Comparison of ENCODE assay signal across 8 mouse cellular contexts in genomic region chr4:45890066-45890761, GRCm38 (mm10). TPM values are rescaled to one million over a fixed set of nuclear protein-coding genes. Genes with fewer than 3 reads are reported as not detected.
A peak's percentile ranks its signal among the peaks of the same experiment; 100 is the strongest.
DNase-seq lines count a peak whose midpoint lies in the region; ATAC-seq and TF ChIP-seq lines count a peak whose summit lies in the region.

TSS of gene Ccdc180 (plus strand) at chr4:45890303.

- H3K27me3 ChIP-seq in forebrain, embryonic 10.5 days (ENCODE audit: poor library complexity, severe bottlenecking): no peaks in the 10 kb centered on the region
- no peaks in the 10 kb centered on the region for H3K27me3 ChIP-seq in neural tube, embryonic 13.5 days

- no peak; the same call in 1 of the 2 replicates for ATAC-seq in neural tube, embryonic 13.5 days (ENCODE audit: low read depth)

- peak within 1 kb of the TSS; percentile 34 for H3K4me2 ChIP-seq in neural tube, embryonic 13.5 days

- intact Hi-C loops in heart, postnatal 36 days (cut with DNase I): no loop called here

- peak within 1 kb of the TSS; percentile 35; the same call in 1 of the 2 replicates for H3K27ac ChIP-seq in forebrain, embryonic 10.5 days
- no peak within 1 kb of the TSS for H3K27ac ChIP-seq in neural tube, embryonic 13.5 days (replicated peaks)

- no peak within 1 kb of the TSS for H3K9ac ChIP-seq in neural tube, embryonic 13.5 days

- WGBS in forebrain, embryonic 10.5 days: 12% methylated on average over 19 of the region's 19 CpGs
- 18% methylated on average over 19 of the region's 19 CpGs for WGBS in lung, adult 2 months
- WGBS in neural tube, embryonic 13.5 days: 10% methylated on average over 19 of the region's 19 CpGs

- TF ChIP-seq POLR2A in lung, adult 2 months (IDR thresholded peaks at IDR 0.05; ENCODE audit: borderline replicate concordance, extremely low read depth, low read depth, low read length): 0 out of 2 replicates have a peak, but pooled peaks have one; percentile 21

- H3K9me3 ChIP-seq in forebrain, embryonic 10.5 days: no peaks in the 10 kb centered on the region
- H3K9me3 ChIP-seq in neural tube, embryonic 13.5 days: no peaks in the 10 kb centered on the region

- peak; percentile 75 for DNase-seq in urinary bladder, postnatal 14 days (ENCODE audit: low spot score)
- DNase-seq in urinary bladder, postnatal 10 days (ENCODE audit: low spot score): no peak
- DNase-seq in forebrain, embryonic 10.5 days (ENCODE audit: extremely low spot score, low spot score): peak; percentile 79
- DNase-seq in heart, postnatal 36 days: peak; percentile 37 to 52
- DNase-seq in kidney, postnatal 4 days: peak; percentile 81 to 87
- DNase-seq in lung, adult 2 months: peak; percentile 61
- DNase-seq in testis, postnatal 14 days (ENCODE audit: low spot score): peak; percentile 76

- H3K4me3 ChIP-seq in forebrain, embryonic 10.5 days: peak within 1 kb of the TSS; percentile 39
- no peak within 1 kb of the TSS for H3K4me3 ChIP-seq in lung, adult 2 months (replicated peaks; ENCODE audit: extremely low read depth, low read depth, low read length)
- no peak within 1 kb of the TSS for H3K4me3 ChIP-seq in neural tube, embryonic 13.5 days

- H3K36me3 ChIP-seq in forebrain, embryonic 10.5 days (replicated peaks): no peaks in the 10 kb centered on the region
- H3K36me3 ChIP-seq in neural tube, embryonic 13.5 days: no peaks in the 10 kb centered on the region

- TF ChIP-seq CTCF in lung, adult 2 months (IDR thresholded peaks at IDR 0.05; ENCODE audit: insufficient read depth, low read length): no peak

- H3K4me1 ChIP-seq in forebrain, embryonic 10.5 days: peaks cover 19% of the 10 kb centered on the region
- no peaks in the 10 kb centered on the region for H3K4me1 ChIP-seq in lung, adult 2 months (ENCODE audit: control insufficient read depth, insufficient read depth, low read length)
- peaks cover 9% of the 10 kb centered on the region for H3K4me1 ChIP-seq in neural tube, embryonic 13.5 days (replicated peaks)

RNA-seq across cellular contexts. Expression of gene Ccdc180, which starts in this region (rescaled TPM):
- 0.09 TPM in 1 of 2 replicates, not detected in the other for polyA plus RNA-seq in forebrain, embryonic 10.5 days (2016; fragmentation: Nextera tagmentation; extraction: Ambion mirVana)
- not detected for total RNA-seq in heart, postnatal 36 days (2021)
- 1.4 and 2.4 TPM in 2 replicates for polyA plus RNA-seq in lung, adult 2 months (2012; rRNA removed)
- polyA plus RNA-seq in neural tube, embryonic 13.5 days (2015; fragmentation: Nextera tagmentation; extraction: Ambion mirVana): 0.07 TPM in 1 of 2 replicates, not detected in the other

Comparison
In these comparisons a context has a peak if more than half of its experiments do, and no peak if none do; other contexts are left out.
1. Peak in DNase-seq, H3K4me3 ChIP-seq and H3K27ac ChIP-seq in forebrain, embryonic 10.5 days; RNA of the gene not detected or under 1 TPM.
2. Peak in DNase-seq in heart, postnatal 36 days; RNA of the gene not detected or under 1 TPM.